Comparison of ENCODE assay signal across 14 mouse cellular contexts in the genomic region with DNA sequence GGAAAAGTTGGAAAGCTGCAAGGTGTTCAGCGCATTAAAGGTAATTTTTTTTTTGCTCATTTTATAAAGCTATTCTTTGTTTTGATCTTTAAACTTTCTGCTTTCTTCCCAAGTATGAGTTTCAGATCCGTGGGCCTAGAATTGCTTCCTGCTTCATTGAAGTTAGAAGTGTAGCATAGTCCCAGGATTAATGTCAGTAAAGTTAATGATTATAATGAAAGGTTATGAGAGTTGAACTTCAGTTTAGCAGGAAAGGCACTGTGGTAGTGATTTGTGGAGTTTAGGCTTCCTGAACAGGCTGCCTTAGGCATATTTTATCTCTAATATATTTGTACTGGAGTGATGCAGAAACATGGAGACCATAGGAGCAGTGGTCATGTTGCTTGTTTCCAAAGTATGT.
"Had no signal": no experiment of that assay in that cellular context is flagged by ENCODE, and none has a peak within 500 bp of the region (broad histone marks: within the 10 kb centered on the region; RNA-seq: fewer than 3 reads in every experiment).

No protein-coding gene starts in this region.

- H3K9ac ChIP-seq: liver, postnatal 0 days; lung, embryonic 15.5 days; midbrain, embryonic 13.5 days; midbrain, embryonic 15.5 days; neural tube, embryonic 12.5 days had no signal

- H3K4me2 ChIP-seq: lung, embryonic 15.5 days; midbrain, embryonic 11.5 days; midbrain, embryonic 13.5 days; midbrain, embryonic 15.5 days; neural tube, embryonic 12.5 days had no signal

- H3K27ac ChIP-seq: lung, embryonic 15.5 days; macrophage; midbrain, embryonic 13.5 days; midbrain, embryonic 15.5 days; neural tube, embryonic 12.5 days had no signal

- H3K4me3 ChIP-seq: lung, embryonic 15.5 days; megakaryocyte, embryonic 14.5 days; midbrain, embryonic 13.5 days; midbrain, embryonic 15.5 days; neural tube, embryonic 12.5 days had no signal

- H3K27me3 ChIP-seq: lung, embryonic 15.5 days; midbrain, embryonic 13.5 days; midbrain, embryonic 15.5 days; neural tube, embryonic 12.5 days had no signal

- DNase-seq: liver, postnatal 0 days; lung, adult 2 months; right cerebral cortex, postnatal 14 days; spleen, adult 18-20 months; thymus, adult 2 months; thymus, postnatal 25 days; thymus, postnatal 4 days had no signal

- ATAC-seq: liver, postnatal 0 days; midbrain, embryonic 13.5 days; midbrain, embryonic 15.5 days had no signal

- H3K4me1 ChIP-seq: lung, embryonic 15.5 days; midbrain, embryonic 13.5 days; midbrain, embryonic 15.5 days; neural tube, embryonic 12.5 days had no signal

- H3K9me3 ChIP-seq: lung, embryonic 15.5 days; megakaryocyte, embryonic 14.5 days; midbrain, embryonic 13.5 days; midbrain, embryonic 15.5 days; neural tube, embryonic 12.5 days had no signal

- H3K36me3 ChIP-seq: midbrain, embryonic 15.5 days; neural tube, embryonic 12.5 days had no signal
